Mouse (Mus musculus): ENCODE data around the gene I0C0044D17Rik.
"Not testable (repeated sequence)": the region's sequence is repeated elsewhere in the genome, so short reads cannot be mapped to it uniquely, and the experiment has no call there.

The I0C0044D17Rik gene

DNA sequence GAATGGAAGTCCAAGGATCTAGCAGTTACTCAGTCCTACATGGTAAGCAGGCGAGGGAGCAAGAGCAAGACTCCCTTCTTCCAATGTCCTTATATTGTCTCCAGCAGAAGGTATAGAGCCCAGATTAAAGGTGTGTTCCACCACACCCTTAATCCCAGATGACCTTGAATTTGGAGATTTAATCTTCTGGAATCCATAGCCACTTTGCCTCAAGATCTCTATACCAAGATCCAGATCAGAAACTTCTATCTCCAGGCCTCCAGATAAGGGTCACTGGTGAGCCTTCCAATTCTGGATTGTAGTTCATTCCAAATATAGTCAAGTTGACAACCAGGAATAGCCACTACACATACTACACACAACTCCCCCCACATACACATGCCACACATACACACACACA is at the start of gene I0C0044D17Rik:
TSS of gene I0C0044D17Rik (minus strand) at position 101 of the 400 bp plus-strand sequence.
- not testable (repeated sequence) for DNase-seq

DNA sequence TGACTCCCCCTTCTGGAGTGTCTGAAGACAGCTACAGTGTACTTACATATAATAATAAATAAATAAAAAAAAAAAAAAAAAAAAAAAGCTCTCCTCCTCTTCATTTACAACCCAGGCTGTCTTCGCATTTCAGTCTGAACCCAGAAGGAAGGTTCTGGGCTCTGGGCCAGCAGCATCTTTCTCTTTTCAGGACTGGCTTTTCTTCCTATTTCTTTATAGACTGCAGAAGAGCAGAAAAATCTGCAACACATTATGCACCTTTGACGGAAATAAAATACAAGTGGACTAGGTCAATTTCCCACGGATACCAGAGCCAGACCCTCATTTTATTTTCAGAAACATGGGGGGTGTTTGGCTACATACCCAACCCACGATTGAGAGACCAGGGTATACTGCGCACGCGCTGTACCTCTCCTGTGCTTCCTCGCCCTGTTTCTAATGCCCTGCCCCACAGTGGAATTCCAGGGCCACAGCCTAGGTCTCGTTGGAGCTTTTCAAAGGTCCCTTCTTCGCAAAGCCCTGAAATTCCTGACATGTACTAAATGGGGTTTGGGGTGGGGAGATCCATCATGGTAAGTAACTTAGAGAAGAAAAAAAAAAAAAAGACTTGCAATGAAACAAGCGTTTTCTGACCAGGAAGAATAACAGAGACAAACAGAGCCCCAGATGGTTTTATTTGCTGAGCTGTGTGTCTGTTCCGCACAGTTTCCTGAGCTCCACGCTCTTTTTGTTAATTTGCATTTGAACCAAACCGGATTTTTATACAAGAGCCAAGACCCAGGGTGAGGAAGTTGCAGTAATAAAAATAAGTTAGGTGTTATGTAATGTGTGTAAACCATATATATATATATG is 42.0 kb upstream of the I0C0044D17Rik start:
- no peak for DNase-seq

DNA sequence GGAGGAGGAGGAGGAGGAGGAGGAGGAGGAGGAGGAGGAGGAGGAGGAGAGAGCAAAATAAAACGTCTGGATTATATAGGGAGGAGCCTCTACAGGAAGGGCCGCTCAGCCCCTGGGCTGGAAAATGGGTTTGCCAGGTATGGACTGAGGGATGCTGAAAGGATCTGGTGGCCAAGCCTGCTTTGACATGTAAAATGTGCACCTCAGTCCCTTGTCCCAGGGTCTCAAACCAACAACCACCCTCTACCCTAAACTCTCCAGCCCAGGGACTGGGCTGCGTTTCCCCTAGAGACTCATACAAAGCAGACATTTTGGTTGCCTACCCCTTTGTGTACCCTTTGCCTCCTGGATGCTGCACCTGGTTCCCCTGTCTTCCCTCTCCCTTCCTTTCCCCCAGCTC is 40.9 kb upstream of the I0C0044D17Rik start:
- no peak for DNase-seq

DNA sequence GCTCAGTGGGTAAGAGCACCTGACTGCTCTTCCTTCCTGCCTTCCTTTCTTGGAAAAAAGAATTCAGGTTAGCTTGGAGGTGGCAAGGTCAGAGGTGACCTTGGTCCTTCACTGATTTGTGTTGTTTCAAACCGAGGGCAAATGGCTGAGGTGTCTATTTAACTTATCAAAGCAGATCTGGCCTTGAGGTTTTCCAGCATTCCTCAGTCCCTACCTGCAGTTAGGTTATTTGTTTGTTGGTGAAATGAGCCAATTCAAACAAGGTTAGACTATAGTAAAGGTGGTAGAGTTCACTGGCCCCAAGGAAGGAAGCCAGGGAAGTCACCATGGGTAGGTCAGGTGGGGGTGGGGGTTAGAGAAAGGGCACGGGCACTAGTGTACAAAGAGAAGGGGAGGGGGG is 40.5 kb upstream of the I0C0044D17Rik start:
- no peak for DNase-seq

DNA sequence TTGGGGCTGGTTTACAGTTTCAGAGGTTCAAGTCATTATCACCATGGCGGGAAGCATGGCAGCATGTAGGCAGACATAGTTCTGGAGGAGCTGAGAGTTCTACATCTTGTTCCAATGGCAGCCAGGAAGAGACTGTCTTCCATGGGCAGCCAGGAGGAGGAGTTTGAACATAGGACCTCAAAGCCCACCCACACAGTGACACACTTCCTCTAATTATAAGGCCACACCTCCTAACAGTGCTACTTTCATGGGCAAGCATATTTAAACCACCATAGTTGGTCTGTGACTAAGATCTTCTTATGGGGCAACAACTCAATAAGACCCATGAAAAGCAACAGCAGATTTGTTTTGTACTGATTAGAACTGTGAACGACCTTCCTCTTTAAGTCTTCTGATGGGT is 39.8 kb upstream of the I0C0044D17Rik start:
- DNase-seq: no peak

DNA sequence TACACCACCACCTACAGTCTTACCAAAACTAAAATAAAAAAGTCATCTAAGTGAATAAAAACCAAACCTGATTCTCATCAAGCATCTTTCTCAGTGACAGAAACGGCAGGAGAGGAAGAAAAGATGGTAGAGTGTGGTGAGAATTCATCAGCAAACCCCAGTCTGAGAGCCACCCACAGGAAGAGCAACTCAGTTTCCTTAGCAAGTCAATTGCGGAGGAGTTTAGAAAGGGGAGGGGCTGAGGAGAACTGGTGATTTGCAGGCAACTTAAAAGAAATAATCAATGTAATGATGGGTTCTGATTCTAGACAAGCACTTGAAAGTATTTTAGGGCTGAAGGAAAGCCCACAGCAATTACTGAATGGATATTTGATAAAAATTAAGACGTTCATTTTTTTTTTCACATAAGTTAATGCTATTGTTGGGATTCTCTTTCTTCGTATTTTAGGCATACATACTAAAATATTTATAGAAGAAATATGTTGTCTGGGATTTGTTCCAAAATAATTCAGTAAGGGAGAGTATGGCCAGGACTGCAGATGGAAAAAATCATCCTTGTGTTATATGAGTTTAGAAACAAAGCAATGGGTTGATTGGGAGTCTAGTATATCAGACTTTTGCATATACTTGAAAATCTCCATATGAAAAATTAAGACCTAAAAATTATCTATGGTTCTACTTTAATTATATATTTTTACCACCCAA is 34.7 kb upstream of the I0C0044D17Rik start:
- no peak for DNase-seq

DNA sequence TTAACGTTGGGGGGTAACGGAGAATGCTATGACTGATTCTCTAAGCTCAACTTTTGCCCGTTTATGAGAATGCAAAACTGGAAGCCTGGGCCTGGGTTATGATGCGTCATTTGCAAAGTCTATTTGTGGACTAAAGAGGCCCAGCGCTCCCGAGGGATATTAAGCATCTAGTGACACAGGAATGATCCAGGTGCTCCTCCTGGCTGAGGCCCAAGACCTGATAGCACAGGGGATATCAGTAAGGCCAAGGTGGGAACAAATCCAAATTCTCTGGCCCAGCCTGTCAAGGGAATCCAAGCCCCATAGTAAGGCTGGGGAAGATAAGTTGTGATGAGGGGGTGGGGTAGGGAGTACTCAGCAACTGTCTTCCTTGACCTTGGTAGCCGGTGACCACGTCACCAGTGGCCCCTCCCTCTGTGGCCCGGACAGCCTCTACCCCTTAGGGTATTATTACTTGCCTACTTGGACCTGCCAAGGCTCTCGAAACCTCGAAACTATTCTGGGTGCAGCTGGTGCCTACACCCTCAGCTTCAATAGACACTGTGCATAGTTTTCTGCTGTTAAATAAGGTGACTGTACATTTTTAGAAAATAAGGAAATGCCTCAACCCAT is 33.5 kb upstream of the I0C0044D17Rik start:
- no peak for DNase-seq

DNA sequence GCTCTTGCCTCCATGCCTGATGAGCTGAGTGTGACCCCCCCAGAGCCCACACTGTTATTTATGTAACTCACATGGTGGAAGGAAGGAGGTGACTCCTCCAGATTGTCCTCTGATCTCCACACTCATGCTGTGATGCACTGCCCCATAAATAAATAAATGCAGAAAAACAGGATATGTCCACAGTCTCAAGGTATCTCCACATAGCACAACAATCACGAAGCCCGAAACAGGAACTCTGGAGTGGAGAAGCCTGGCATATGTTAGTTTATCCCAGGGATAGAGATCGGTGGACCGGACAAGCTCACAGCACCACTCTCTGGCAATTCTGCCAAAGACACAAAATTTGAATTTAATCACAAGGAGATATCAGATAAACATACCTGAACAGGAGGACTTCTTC is 30.3 kb upstream of the I0C0044D17Rik start:
- DNase-seq: no peak

DNA sequence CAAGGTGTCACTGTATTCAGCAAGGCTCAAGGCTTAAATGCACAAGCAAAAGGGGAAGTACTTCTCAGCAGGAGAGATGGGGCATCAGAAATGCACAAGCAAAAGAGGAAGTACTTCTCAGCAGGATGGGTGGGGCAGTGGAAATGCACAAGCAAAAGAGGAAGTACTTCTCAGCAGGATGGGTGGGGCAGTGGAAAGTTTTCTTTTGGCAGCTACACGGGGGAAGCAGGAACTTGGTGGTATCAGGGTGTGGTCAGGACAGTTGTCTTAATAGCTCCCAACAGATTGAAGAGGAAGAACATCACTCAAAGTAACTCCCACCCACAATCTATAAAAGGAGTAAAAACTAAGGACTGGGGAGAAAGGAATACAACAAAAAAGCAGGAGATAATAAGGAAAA is 26.8 kb upstream of the I0C0044D17Rik start:
- DNase-seq: not testable (repeated sequence)

DNA sequence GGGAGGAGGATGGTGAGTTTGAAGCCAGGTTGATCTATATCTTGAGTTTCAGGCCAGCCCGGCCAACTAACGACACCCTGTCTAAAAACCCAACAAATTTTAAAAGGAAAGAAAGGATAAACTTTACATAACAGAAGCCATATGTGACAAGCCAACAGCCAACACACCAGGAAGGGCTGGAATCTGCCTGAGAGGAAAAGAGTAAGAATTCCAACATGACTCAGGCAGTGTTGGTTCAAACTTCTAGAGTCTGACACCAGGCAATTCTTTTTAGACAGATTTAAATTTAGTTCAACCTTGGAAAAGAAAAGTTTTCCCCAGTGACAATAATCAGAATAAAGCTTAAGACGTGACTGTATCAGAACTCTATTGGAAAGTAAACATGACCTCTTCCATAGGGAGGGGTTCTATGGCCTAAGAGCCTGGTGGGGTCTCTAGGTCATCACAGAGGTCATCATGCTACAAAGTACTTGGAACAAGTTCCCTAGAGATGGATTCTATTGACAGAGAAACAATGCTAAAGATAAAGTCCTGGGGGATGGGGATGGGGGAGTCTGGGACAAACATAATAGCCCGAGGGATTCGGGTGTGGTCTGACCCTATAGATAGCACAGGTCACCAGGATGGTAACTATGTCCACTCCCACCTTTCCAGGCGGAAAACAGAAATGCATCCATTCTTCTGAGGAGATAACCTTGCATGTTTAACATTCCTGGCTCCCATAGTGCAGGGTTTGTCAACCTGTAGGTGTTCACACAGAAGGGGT is 23.7 kb upstream of the I0C0044D17Rik start:
- DNase-seq: no peak

DNA sequence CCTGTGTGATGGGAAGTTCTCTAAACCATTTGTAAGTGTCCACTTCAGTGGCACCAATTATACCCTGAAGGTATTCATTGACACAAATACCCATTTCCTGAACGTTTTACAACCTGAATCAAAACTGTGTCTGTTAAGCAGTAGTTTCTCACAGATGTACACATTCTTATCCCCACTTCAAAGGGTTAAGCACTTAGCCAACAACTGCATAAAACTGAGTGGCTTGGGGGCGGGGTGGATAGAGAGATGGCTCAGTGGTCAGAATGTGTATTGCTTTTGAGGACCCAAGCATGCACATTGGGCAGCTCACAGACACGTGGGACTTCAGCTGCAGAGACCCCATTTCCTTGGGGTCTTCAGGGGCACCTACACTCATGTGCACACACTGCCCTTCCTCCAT is 22.8 kb upstream of the I0C0044D17Rik start:
- no peak for DNase-seq

DNA sequence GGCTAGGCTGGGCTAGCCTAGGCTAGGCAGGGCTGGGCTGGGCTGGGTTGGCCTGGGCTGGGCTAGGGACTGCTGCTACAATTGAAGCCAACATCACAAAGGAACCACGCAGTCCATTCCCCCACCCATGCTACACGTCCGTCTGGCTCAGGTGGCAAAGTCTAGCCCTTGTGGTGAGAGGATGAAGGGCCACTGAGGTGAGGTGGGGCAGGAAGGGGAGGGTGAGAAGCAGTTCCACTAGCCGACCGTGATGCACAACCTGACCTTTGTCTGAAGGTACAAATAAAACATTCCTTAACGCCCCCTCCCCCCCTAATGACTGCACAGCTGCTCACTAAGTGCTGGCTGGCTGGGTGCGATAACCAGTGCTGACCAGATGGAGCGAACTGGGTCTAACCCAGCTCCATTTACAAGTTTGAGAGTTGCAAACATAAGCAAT is 22.1 kb upstream of the I0C0044D17Rik start:
- no peak for DNase-seq

DNA sequence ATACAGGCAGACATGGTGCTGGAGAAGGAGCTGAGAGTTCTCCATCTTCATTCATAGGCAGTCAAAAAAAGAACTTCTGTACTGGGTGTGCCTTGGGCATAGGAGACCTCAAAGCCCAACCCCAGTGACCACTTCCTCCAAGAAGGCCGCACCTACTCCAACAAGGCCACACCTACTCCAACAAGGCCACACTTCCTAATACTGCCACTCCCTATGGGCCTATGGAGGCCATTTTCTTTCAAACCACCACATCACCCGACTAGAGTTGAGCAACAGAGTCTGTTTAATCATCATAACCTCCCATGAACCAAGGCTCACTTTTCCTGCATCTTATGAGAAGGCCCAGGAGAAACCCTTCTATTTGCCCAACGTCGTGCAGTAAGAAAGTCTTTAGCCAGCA is 21.6 kb upstream of the I0C0044D17Rik start:
- no peak for DNase-seq

DNA sequence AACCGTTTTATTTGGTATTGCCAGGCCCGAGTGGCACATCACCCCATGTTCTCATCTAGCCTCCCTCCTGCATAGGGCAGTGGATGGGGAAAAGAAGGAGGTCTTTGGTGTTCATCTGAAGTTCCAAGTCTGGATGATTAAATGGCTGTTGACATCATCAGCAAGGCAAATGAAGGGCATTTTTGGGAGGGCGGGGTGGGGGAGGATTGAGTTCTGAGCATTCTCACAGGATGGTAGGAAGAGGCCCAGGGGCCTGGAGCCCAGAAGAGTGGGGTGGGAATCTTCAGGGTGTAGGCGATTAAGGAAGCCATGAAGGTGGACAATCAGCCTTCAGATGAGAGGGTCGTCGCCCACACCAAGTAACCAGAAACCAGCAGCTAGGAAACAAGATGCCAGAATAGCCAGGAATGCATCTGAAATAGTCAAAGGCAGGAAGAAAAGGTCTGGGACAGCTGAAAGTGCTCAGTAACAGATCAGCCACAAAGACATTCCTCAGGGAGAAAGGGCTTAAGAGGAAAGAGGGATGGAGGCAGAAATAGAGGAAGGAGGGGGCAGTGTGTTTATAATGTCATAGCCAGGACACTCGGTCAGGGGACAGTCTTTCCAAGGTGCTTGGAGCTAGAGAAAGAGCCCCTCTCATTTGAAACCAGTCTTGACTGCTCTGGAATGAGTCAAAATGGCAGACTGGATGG is 20.4 kb upstream of the I0C0044D17Rik start:
- DNase-seq: no peak

DNA sequence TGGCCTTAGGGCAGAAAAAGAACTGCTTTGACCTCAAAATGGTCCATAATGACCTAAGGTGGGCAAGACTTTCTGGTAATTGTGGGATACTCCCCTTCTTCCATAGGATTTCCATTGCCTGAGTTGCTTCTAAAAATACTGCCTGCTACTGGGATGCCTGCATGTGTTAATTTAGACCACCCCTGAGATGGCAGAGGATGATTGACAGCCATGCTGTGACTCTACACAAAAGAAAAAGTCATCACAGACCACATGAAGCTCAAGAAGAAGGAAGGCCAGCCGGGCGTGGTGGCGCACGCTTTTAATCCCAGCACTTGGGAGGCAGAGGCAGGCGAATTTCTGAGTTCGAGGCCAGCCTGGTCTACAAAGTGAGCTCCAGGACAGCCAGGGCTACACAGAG is 17.6 kb upstream of the I0C0044D17Rik start:
- DNase-seq: not testable (repeated sequence)

DNA sequence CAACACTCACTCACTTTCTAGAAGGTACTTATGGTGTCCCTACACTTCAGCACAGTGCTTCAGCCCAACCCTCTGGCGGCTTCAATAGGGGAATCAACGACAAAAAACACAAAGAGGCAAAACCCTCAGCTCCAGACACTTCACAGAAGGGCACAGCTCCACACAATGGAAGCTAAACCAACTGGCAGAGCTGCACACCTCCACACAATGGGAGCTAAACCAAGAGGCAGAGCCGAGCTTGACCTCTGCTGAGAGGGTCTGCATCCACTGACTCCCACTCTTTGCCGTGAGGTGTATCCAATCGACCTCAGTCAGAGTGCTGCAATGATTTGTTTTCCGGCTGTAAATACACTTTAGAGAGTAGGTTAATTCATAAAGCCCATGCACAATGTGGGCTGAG is 16.9 kb upstream of the I0C0044D17Rik start:
- no peak for DNase-seq

DNA sequence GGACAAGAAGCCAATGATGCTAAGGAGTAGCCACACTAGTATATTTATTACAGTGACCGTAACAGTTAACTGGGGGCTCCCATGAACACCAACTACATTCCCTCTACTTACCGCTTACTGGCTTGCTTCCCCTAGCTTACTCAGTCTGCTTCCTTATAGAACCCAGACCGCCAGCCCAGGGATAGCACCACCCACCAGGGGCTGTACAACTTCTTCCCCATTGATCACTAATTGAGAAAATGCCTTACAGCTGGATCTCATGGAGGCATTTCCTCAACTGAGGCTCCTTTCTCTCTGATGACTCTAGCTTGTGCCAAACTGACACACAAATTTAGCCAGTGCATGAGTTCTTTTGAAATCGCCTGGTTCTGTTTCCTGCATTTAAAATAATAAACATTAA is 15.3 kb upstream of the I0C0044D17Rik start:
- no peak for DNase-seq

DNA sequence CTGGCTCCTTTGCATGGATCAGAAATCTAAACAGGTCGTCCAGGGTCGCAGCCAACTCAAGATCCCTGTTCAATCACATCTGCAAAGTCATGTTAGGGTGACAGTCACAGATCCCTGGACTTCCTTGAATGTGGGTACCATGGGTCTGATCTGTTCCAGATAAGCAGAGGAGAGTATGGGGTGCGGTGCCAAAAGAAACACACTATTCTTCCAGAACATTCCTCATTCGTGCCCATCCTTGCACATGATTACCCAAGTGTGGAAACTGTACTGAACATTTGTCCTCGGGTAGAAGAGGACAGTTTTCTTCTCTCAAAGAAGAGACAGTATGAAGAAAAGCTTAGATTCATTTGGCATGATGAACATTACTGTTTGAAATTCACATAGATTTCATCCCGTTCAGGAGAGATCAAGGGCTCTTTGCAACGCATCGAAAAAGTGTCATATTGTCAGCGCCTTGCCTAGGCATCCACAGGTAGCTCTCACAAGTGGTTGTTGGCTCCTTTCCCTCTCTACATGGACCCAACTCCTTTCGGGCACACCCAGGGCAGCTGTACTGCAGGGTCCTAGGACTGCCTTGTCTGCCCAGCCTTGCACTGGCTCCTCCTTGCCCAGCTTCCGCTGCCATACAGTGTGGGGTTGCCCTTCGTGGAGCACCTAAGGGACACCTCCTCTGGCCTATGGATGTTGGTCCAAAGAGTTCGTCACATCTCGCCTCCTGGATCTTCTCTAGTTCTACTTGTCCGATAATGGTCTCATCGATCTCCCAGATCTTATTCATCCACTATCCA is 14.3 kb upstream of the I0C0044D17Rik start:
- DNase-seq: no peak

DNA sequence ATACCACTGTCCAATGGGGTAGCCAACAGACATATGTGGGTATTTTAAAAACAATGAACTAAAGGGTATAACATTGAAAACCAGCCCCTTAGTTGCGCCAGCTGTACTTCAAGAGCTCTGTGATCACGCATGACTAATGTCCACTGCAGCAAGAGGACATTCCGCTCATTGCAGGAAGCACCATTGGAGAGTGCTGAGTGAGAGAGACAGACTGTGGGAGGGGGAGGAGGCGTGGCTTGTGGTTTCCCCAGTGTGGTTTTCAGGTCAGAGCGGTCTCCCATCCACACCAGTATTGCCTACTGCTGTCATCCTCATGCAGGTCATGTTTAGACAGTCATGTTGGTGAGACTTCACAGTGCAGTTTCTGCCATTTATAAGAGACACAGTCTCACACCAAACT is 12.9 kb upstream of the I0C0044D17Rik start:
- peak; percentile 28 for DNase-seq

DNA sequence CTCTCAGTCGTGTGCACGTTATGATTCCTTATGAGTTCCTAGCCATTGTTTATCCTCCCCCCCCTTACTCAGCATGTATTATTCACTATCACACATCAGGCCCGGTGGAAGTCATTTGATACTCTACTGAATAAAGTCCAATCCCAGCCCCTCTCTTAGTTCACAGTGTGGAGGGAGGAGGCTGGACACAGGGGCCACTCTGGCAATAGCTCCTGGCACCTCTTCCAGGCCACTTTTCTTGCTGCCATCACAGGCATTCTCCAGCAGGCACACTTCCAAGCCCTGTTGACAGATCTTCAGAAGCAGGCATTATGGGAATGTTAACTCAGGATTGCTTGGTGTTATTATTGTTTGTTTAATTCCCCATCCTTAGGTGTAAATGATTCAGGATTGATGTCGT is 11.1 kb upstream of the I0C0044D17Rik start:
- no peak for DNase-seq

DNA sequence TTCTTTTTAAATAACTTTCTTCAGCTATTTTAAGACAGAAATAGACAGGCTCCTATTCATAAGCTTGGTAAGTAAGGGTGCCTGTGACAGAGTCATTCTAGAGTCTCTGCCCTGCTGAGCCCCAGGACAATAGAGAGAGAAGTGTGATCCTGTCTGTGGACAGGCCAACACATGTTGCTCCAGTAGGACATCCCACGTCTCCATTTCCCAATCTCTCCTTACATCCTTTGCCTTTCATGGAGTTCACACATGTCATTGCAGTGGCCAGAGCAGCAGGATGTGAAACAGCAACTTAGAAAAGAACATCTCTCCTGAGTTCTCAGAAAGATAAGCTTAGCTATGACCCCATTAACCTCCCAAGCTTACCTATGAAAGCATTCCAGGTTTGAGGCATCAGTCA is 8.1 kb upstream of the I0C0044D17Rik start:
- DNase-seq: no peak

DNA sequence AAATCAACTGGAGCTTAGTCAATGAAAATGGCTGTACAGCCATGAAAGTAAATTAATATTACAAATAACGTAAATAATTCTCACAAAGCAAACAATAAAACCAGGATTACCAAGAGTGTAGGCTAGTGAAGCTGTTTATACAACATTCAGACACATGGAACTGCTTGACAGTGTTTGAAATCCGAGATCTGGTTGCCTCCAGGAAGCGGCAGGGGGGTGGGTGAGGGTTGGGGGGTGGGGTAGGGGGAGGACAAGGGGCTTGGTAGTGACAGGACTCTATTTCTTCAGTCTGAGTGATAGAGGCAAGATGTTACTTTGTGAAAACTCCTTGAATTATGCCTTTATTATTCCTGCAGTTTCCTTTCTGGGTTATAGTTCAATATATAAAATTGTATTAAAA is 3.1 kb upstream of the I0C0044D17Rik start:
- no peak for DNase-seq

Data from thymus, postnatal 4 days (tissue).